26 mouse cellular contexts compared by ENCODE assay signal in the genomic region with DNA sequence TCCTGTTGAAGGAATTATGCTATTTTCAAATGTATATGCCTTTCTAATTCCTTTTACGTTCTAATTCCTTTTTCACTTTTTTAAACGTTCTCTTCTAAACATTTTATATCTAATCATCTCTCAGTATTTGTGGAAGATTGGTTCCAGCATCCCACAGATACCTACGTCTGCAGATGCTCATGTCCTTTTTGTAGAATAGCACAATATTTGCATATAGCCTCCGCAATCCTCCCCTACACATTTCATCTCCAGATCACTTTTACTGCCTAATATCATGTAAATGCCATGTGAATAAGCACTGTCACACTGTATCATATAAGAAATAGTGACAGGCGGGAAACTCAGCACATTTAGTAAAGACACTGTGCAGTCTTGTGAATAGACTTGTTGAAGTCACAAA.
"Had no signal": no experiment of that assay in that cellular context is flagged by ENCODE, and none has a peak within 500 bp of the region (broad histone marks: within the 10 kb centered on the region; RNA-seq: fewer than 3 reads in every experiment).

No protein-coding gene starts in this region.

- H3K4me2 ChIP-seq: heart, embryonic 12.5 days; hindbrain, embryonic 12.5 days; hindbrain, embryonic 14.5 days; intestine, embryonic 15.5 days; limb, embryonic 12.5 days; liver, embryonic 11.5 days; liver, embryonic 13.5 days had no signal

- H3K27ac ChIP-seq: gastrocnemius, adult 2 months; heart, embryonic 10.5 days; hindbrain, embryonic 10.5 days; hindbrain, embryonic 12.5 days; hindbrain, embryonic 14.5 days; intestine, embryonic 15.5 days; layer of hippocampus, adult 2 months; limb, embryonic 10.5 days; limb, embryonic 12.5 days; liver, embryonic 13.5 days had no signal

- H3K9me3 ChIP-seq: heart, embryonic 10.5 days; heart, embryonic 12.5 days; hindbrain, embryonic 10.5 days; hindbrain, embryonic 12.5 days; intestine, embryonic 15.5 days; limb, embryonic 10.5 days; limb, embryonic 12.5 days; liver, embryonic 13.5 days had no signal

- ATAC-seq: hindbrain, embryonic 16.5 days; inflammation-experienced regulatory T-cells, adult 6 months; intestine, embryonic 15.5 days; intestine, postnatal 0 days had no signal

- H3K27me3 ChIP-seq: heart, embryonic 12.5 days; hindbrain, embryonic 12.5 days; intestine, embryonic 15.5 days; limb, embryonic 12.5 days; liver, embryonic 13.5 days had no signal

- H3K9ac ChIP-seq: heart, embryonic 12.5 days; hindbrain, embryonic 12.5 days; hindbrain, embryonic 14.5 days; intestine, embryonic 15.5 days; limb, embryonic 12.5 days; liver, embryonic 13.5 days had no signal

- DNase-seq: gastrocnemius, adult 2 months; gastrocnemius, postnatal 10 days; gastrocnemius, postnatal 25 days; heart, adult 18-20 months; heart, postnatal 10 days; heart, postnatal 4 days; kidney, adult 18-20 months; kidney, adult 8-10 months; kidney, postnatal 10 days; kidney, postnatal 25 days; kidney, postnatal 4 days; liver; liver, embryonic 13.5 days had no signal

- H3K4me3 ChIP-seq: gastrocnemius, adult 2 months; heart, embryonic 10.5 days; heart, embryonic 12.5 days; hindbrain, embryonic 10.5 days; hindbrain, embryonic 12.5 days; intestine, embryonic 15.5 days; layer of hippocampus, adult 2 months; limb, embryonic 10.5 days; limb, embryonic 12.5 days; liver, embryonic 13.5 days had no signal

- H3K4me1 ChIP-seq: heart, embryonic 10.5 days; heart, embryonic 12.5 days; hindbrain, embryonic 12.5 days; intestine, embryonic 15.5 days; limb, embryonic 12.5 days; liver, embryonic 13.5 days had no signal

- H3K36me3 ChIP-seq: heart, embryonic 10.5 days; heart, embryonic 12.5 days; hindbrain, embryonic 10.5 days; hindbrain, embryonic 12.5 days; intestine, embryonic 15.5 days; limb, embryonic 10.5 days; limb, embryonic 12.5 days; liver, embryonic 13.5 days had no signal
